Comparison of ENCODE assay signal across 29 mouse cellular contexts in the genomic region with DNA sequence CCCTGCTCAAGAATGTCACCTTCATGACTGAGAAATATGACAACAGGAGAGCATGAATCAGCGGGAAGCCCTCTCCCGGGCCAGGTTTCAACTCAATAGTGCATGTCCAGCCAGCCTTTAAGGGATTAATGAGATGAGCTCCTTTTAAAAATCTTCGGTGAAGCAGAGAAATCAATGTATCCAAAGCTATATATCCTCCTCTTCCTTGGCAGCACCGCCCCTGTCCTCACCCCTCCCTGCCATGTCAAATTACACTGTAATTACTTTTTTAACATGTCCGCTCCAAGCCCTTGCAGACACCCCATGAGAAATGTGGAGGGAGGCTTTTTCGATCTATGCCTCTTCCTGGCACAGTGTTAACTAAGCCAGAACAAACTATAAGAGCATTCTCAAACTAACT.
DNase-seq lines count a peak whose midpoint lies in the region; ATAC-seq and TF ChIP-seq lines count a peak whose summit lies in the region.
"Had no signal": no experiment of that assay in that cellular context is flagged by ENCODE, and none has a peak within 500 bp of the region (broad histone marks: within the 10 kb centered on the region; RNA-seq: fewer than 3 reads in every experiment).

No protein-coding gene starts in this region.

- H3K4me2 ChIP-seq in hindbrain, embryonic 14.5 days (replicated peaks): no peak overlapping the region
- no peak overlapping the region for H3K4me2 ChIP-seq in hindbrain, postnatal 0 days (ENCODE audit: low read depth, low read length)
- H3K4me2 ChIP-seq in midbrain, embryonic 16.5 days (ENCODE audit: low read length): no peak overlapping the region
- H3K4me2 ChIP-seq in neural tube, embryonic 14.5 days (ENCODE audit: low read depth, low read length): no peak overlapping the region
- H3K4me2 ChIP-seq: embryonic facial prominence, embryonic 12.5 days; heart, embryonic 11.5 days; hindbrain, embryonic 12.5 days had no signal

- no peak overlapping the region for H3K9ac ChIP-seq in hindbrain, embryonic 14.5 days
- H3K9ac ChIP-seq in hindbrain, postnatal 0 days (replicated peaks; ENCODE audit: low read length): no peak overlapping the region
- no peak overlapping the region for H3K9ac ChIP-seq in midbrain, embryonic 16.5 days (ENCODE audit: low read depth, low read length)
- H3K9ac ChIP-seq in neural tube, embryonic 14.5 days (replicated peaks; ENCODE audit: low read depth, low read length): no peak overlapping the region
- H3K9ac ChIP-seq: embryonic facial prominence, embryonic 12.5 days; hindbrain, embryonic 12.5 days; liver, embryonic 14.5 days had no signal

- 0 out of 2 replicates have a peak, but pooled peaks cover 7% of the 10 kb centered on the region for H3K4me1 ChIP-seq in hindbrain, embryonic 14.5 days (replicated peaks; ENCODE audit: control insufficient read depth, insufficient read depth, low read length)
- H3K4me1 ChIP-seq in hindbrain, postnatal 0 days (ENCODE audit: insufficient read depth, low read length): 0 out of 2 replicates have a peak, but pooled peaks cover 7% of the 10 kb centered on the region
- peaks cover 14% of the 10 kb centered on the region for H3K4me1 ChIP-seq in midbrain, embryonic 10.5 days
- H3K4me1 ChIP-seq in midbrain, embryonic 16.5 days (ENCODE audit: control insufficient read depth, insufficient read depth, low read length): peaks cover 12% of the 10 kb centered on the region
- H3K4me1 ChIP-seq in neural tube, embryonic 14.5 days (ENCODE audit: control insufficient read depth, insufficient read depth, low read length): peaks cover 2% of the 10 kb centered on the region; the same call in 1 of the 2 replicates

- no peak overlapping the region for H3K27ac ChIP-seq in hindbrain, embryonic 14.5 days
- H3K27ac ChIP-seq in hindbrain, postnatal 0 days: no peak overlapping the region
- 0 out of 2 replicates have a peak overlapping the region, but pooled peaks have one; percentile 23 for H3K27ac ChIP-seq in midbrain, embryonic 10.5 days (replicated peaks)
- no peak overlapping the region for H3K27ac ChIP-seq in midbrain, embryonic 16.5 days (ENCODE audit: low read length)
- H3K27ac ChIP-seq in neural tube, embryonic 14.5 days (ENCODE audit: low read depth, low read length): no peak overlapping the region
- H3K27ac ChIP-seq: embryonic facial prominence, embryonic 12.5 days; gastrocnemius, adult 2 months; hindbrain, embryonic 12.5 days; liver, embryonic 14.5 days; macrophage had no signal

- H3K9me3 ChIP-seq in hindbrain, embryonic 14.5 days (ENCODE audit: control insufficient read depth, low read length): no peaks in the 10 kb centered on the region
- H3K9me3 ChIP-seq in hindbrain, postnatal 0 days (ENCODE audit: low read length): no peaks in the 10 kb centered on the region
- H3K9me3 ChIP-seq in midbrain, embryonic 10.5 days (replicated peaks): no peaks in the 10 kb centered on the region
- H3K9me3 ChIP-seq in midbrain, embryonic 16.5 days (replicated peaks; ENCODE audit: control insufficient read depth, low read length, poor library complexity, severe bottlenecking): no peaks in the 10 kb centered on the region
- no peaks in the 10 kb centered on the region for H3K9me3 ChIP-seq in neural tube, embryonic 14.5 days (ENCODE audit: control insufficient read depth, low read length)
- H3K9me3 ChIP-seq: embryonic facial prominence, embryonic 12.5 days; hindbrain, embryonic 12.5 days had no signal

- peak; percentile 40; the same call in 1 of the 2 replicates for ATAC-seq in hindbrain, embryonic 14.5 days (ENCODE audit: low FRiP score)
- ATAC-seq in hindbrain, postnatal 0 days: no peak
- ATAC-seq in midbrain, embryonic 16.5 days: no peak
- peak; percentile 50 for ATAC-seq in neural tube, embryonic 14.5 days (ENCODE audit: low read depth)
- ATAC-seq: activated CD4-positive, CD25-positive, alpha-beta regulatory T cell, adult 4 months; forebrain, embryonic 16.5 days had no signal

- no peak overlapping the region for H3K4me3 ChIP-seq in hindbrain, embryonic 14.5 days (replicated peaks; ENCODE audit: low read length)
- no peak overlapping the region for H3K4me3 ChIP-seq in hindbrain, postnatal 0 days (ENCODE audit: low read length)
- H3K4me3 ChIP-seq in midbrain, embryonic 10.5 days: no peak overlapping the region
- no peak overlapping the region for H3K4me3 ChIP-seq in midbrain, embryonic 16.5 days (ENCODE audit: low read depth, low read length)
- no peak overlapping the region for H3K4me3 ChIP-seq in neural tube, embryonic 14.5 days (ENCODE audit: low read depth, low read length)
- H3K4me3 ChIP-seq: embryonic facial prominence, embryonic 12.5 days; gastrocnemius, adult 2 months; hindbrain, embryonic 12.5 days had no signal

- WGBS in hindbrain, embryonic 14.5 days: 26% methylated on average over 6 of the region's 6 CpGs
- WGBS in hindbrain, postnatal 0 days: 29% methylated on average over 6 of the region's 6 CpGs
- 40% methylated on average over 6 of the region's 6 CpGs for WGBS in midbrain, embryonic 10.5 days
- WGBS in midbrain, embryonic 16.5 days: 27% methylated on average over 6 of the region's 6 CpGs
- 19% methylated on average over 6 of the region's 6 CpGs for WGBS in neural tube, embryonic 14.5 days

- H3K27me3 ChIP-seq in hindbrain, embryonic 14.5 days (ENCODE audit: control insufficient read depth, insufficient read depth, low read length): no peaks in the 10 kb centered on the region
- no peaks in the 10 kb centered on the region for H3K27me3 ChIP-seq in hindbrain, postnatal 0 days (ENCODE audit: insufficient read depth, low read length)
- no peaks in the 10 kb centered on the region for H3K27me3 ChIP-seq in midbrain, embryonic 10.5 days (ENCODE audit: low read depth, poor library complexity, severe bottlenecking)
- H3K27me3 ChIP-seq in midbrain, embryonic 16.5 days (ENCODE audit: control insufficient read depth, insufficient read depth, low read depth, low read length): no peaks in the 10 kb centered on the region
- H3K27me3 ChIP-seq in neural tube, embryonic 14.5 days (ENCODE audit: control insufficient read depth, insufficient read depth, low read length): no peaks in the 10 kb centered on the region
- H3K27me3 ChIP-seq: embryonic facial prominence, embryonic 12.5 days; hindbrain, embryonic 12.5 days had no signal

- no peak for DNase-seq in hindbrain, embryonic 14.5 days (ENCODE audit: low spot score)
- DNase-seq in hindbrain, postnatal 0 days (ENCODE audit: low spot score): no peak
- no peak for DNase-seq in midbrain, embryonic 10.5 days (ENCODE audit: low spot score)
- peak; percentile 12 for DNase-seq in mesoderm, embryonic 11.5 days (ENCODE audit: low read depth, low spot score)
- no peak for DNase-seq in urinary bladder, postnatal 36 days (ENCODE audit: low spot score in 2 of 2)
- DNase-seq in urinary bladder, adult 18-20 months (ENCODE audit: low spot score in 2 of 2): no peak
- DNase-seq: adrenal gland, adult 2 months; adrenal gland, postnatal 36 days; B cell, adult 2 months; cerebellum, adult 2 months; embryo, embryonic 11 days; gastrocnemius, adult 2 months; gastrocnemius, postnatal 36 days; heart, adult 18-20 months; heart, postnatal 36 days; kidney, adult 8-10 months; liver; lung, adult 2 months; lung, postnatal 10 days; thymus, postnatal 4 days had no signal

- H3K36me3 ChIP-seq in hindbrain, embryonic 14.5 days (replicated peaks; ENCODE audit: control insufficient read depth, insufficient read depth): no peaks in the 10 kb centered on the region
- H3K36me3 ChIP-seq in hindbrain, postnatal 0 days (ENCODE audit: insufficient read depth, low read length): no peaks in the 10 kb centered on the region
- no peaks in the 10 kb centered on the region for H3K36me3 ChIP-seq in midbrain, embryonic 10.5 days
- H3K36me3 ChIP-seq in midbrain, embryonic 16.5 days (ENCODE audit: control insufficient read depth, insufficient read depth, low read length): no peaks in the 10 kb centered on the region
- no peaks in the 10 kb centered on the region for H3K36me3 ChIP-seq in neural tube, embryonic 14.5 days (ENCODE audit: control insufficient read depth, insufficient read depth, low read length)
- H3K36me3 ChIP-seq: embryonic facial prominence, embryonic 12.5 days; hindbrain, embryonic 12.5 days had no signal

- no peak for TF ChIP-seq CTCF in hindbrain, postnatal 0 days (IDR thresholded peaks at IDR 0.05; ENCODE audit: low read depth)

Comparison
In these comparisons a context has a peak if more than half of its experiments do, and no peak if none do; other contexts are left out.
1. ATAC-seq: peak in hindbrain, embryonic 14.5 days (single experiment) and neural tube, embryonic 14.5 days (single experiment); none in hindbrain, postnatal 0 days (single experiment) and midbrain, embryonic 16.5 days (single experiment).